ENCODE assay signal across 12 mouse cellular contexts in the genomic region with DNA sequence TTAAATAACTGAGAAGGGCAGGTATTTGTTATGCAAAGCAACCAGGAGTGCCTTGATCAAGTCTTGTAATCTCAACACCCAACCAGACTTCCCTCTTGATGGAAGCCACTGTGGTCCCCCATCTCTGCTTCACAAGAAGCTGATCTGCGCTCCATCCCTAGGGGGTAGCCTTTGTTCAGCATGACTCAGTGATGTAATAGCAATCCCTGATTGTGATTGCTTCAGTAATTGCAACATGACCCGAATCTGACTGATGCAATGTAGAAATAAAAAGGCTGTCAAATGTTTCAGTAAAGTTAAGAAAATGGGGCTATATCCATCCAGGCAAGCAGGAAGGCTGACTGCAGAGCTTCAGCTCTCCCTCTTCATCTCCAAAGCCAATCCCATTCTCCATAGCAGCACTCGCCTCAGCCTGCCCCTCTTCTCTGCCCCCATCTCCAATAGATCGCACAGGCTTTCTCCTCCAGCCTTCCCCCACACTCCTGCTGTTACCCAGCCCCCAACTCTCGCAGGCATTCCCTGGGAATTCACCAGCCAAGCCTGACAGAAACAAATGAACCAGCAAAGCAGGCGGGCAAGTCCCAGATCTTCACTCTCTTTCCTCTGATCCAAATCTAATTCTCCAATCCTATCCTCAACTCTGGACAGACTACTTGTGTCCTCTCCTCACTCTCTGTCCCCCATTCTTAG. TPM values are rescaled to one million over a fixed set of nuclear protein-coding genes. Genes with fewer than 3 reads are reported as not detected.
DNase-seq lines count a peak whose midpoint lies in the region; ATAC-seq and TF ChIP-seq lines count a peak whose summit lies in the region.
"Had no signal": no experiment of that assay in that cellular context is flagged by ENCODE, and none has a peak within 500 bp of the region (broad histone marks: within the 10 kb centered on the region; RNA-seq: fewer than 3 reads in every experiment).

No protein-coding gene starts in this region.

- ATAC-seq in hindbrain, embryonic 11.5 days (ENCODE audit: low FRiP score) = no peak
- no peak for ATAC-seq in hindbrain, embryonic 14.5 days (ENCODE audit: low FRiP score)
- no peak for ATAC-seq in stomach, embryonic 16.5 days (ENCODE audit: insufficient read depth, low FRiP score)
- ATAC-seq in stomach, postnatal 0 days (ENCODE audit: low FRiP score, low TSS enrichment) = no peak
- ATAC-seq in hindbrain, embryonic 12.5 days (ENCODE audit: low FRiP score) = no peak
- no peak for ATAC-seq in intestine, embryonic 15.5 days

- no peak overlapping the region for H3K9ac ChIP-seq in hindbrain, embryonic 11.5 days (ENCODE audit: low read depth, low read length)
- H3K9ac ChIP-seq in hindbrain, embryonic 14.5 days = no peak overlapping the region
- H3K9ac ChIP-seq in stomach, embryonic 16.5 days (ENCODE audit: low read length) = no peak overlapping the region
- no peak overlapping the region for H3K9ac ChIP-seq in stomach, postnatal 0 days (ENCODE audit: low read length)
- no peak overlapping the region for H3K9ac ChIP-seq in hindbrain, embryonic 12.5 days
- H3K9ac ChIP-seq in intestine, embryonic 15.5 days = no peak overlapping the region
- H3K9ac ChIP-seq: heart, embryonic 15.5 days had no signal

- H3K36me3 ChIP-seq in hindbrain, embryonic 11.5 days (ENCODE audit: control insufficient read depth, insufficient read depth, low read length) = no peaks in the 10 kb centered on the region
- H3K36me3 ChIP-seq in hindbrain, embryonic 14.5 days (replicated peaks; ENCODE audit: control insufficient read depth, insufficient read depth) = no peaks in the 10 kb centered on the region
- no peaks in the 10 kb centered on the region for H3K36me3 ChIP-seq in stomach, embryonic 16.5 days (ENCODE audit: control insufficient read depth, insufficient read depth, low read length)
- no peaks in the 10 kb centered on the region for H3K36me3 ChIP-seq in stomach, postnatal 0 days (ENCODE audit: control insufficient read depth, insufficient read depth, low read length)
- no peaks in the 10 kb centered on the region for H3K36me3 ChIP-seq in hindbrain, embryonic 12.5 days
- H3K36me3 ChIP-seq in intestine, embryonic 15.5 days = no peaks in the 10 kb centered on the region
- H3K36me3 ChIP-seq: heart, embryonic 15.5 days had no signal

- TF ChIP-seq CTCF in stomach, postnatal 0 days (IDR thresholded peaks at IDR 0.05; ENCODE audit: low read depth) = no peak

- 18% methylated on average over 6 of the region's 6 CpGs for WGBS in hindbrain, embryonic 11.5 days
- 13% methylated on average over 6 of the region's 6 CpGs for WGBS in hindbrain, embryonic 14.5 days
- 44% methylated on average over 6 of the region's 6 CpGs for WGBS in stomach, embryonic 16.5 days
- 50% methylated on average over 6 of the region's 6 CpGs for WGBS in stomach, postnatal 0 days
- 15% methylated on average over 6 of the region's 6 CpGs for WGBS in hindbrain, embryonic 12.5 days
- WGBS in intestine, embryonic 15.5 days = 56% methylated on average over 6 of the region's 6 CpGs

- no peaks in the 10 kb centered on the region for H3K27me3 ChIP-seq in hindbrain, embryonic 11.5 days (ENCODE audit: control insufficient read depth, insufficient read depth, low read length)
- no peaks in the 10 kb centered on the region for H3K27me3 ChIP-seq in hindbrain, embryonic 14.5 days (ENCODE audit: control insufficient read depth, insufficient read depth, low read length)
- H3K27me3 ChIP-seq in stomach, embryonic 16.5 days (ENCODE audit: control insufficient read depth, insufficient read depth, low read length) = no peaks in the 10 kb centered on the region
- no peaks in the 10 kb centered on the region for H3K27me3 ChIP-seq in stomach, postnatal 0 days (ENCODE audit: control insufficient read depth, insufficient read depth, low read length)
- H3K27me3 ChIP-seq in hindbrain, embryonic 12.5 days = no peaks in the 10 kb centered on the region
- H3K27me3 ChIP-seq in intestine, embryonic 15.5 days (replicated peaks) = no peaks in the 10 kb centered on the region
- H3K27me3 ChIP-seq: heart, embryonic 15.5 days had no signal

- peak overlapping the region; percentile 51; the same call in 1 of the 2 replicates for H3K27ac ChIP-seq in hindbrain, embryonic 11.5 days (ENCODE audit: low read depth, low read length)
- no peak overlapping the region for H3K27ac ChIP-seq in hindbrain, embryonic 14.5 days
- peak overlapping the region; percentile 19; the same call in 1 of the 2 replicates for H3K27ac ChIP-seq in stomach, embryonic 16.5 days (ENCODE audit: low read length)
- H3K27ac ChIP-seq in stomach, postnatal 0 days (replicated peaks) = no peak overlapping the region
- peak overlapping the region; percentile 46 for H3K27ac ChIP-seq in hindbrain, embryonic 12.5 days
- H3K27ac ChIP-seq in intestine, embryonic 15.5 days = no peak overlapping the region
- H3K27ac ChIP-seq: heart, embryonic 15.5 days; left cerebral cortex, adult 2 months had no signal

- DNase-seq in hindbrain, embryonic 11.5 days (ENCODE audit: low spot score) = peak; percentile 43
- DNase-seq in hindbrain, embryonic 14.5 days (ENCODE audit: low spot score) = no peak
- DNase-seq in stomach, postnatal 0 days (ENCODE audit: low spot score) = no peak
- no peak for DNase-seq in thymus, adult 18-20 months
- DNase-seq in cerebellum, postnatal 10 days = no peak
- DNase-seq: lung, postnatal 4 days had no signal

- H3K4me3 ChIP-seq in hindbrain, embryonic 11.5 days (ENCODE audit: low read depth, low read length) = no peak overlapping the region
- no peak overlapping the region for H3K4me3 ChIP-seq in hindbrain, embryonic 14.5 days (replicated peaks; ENCODE audit: low read length)
- H3K4me3 ChIP-seq in stomach, embryonic 16.5 days (replicated peaks; ENCODE audit: low read length) = no peak overlapping the region
- H3K4me3 ChIP-seq in stomach, postnatal 0 days (ENCODE audit: low read depth, low read length) = no peak overlapping the region
- H3K4me3 ChIP-seq in hindbrain, embryonic 12.5 days = no peak overlapping the region
- no peak overlapping the region for H3K4me3 ChIP-seq in intestine, embryonic 15.5 days (replicated peaks)
- H3K4me3 ChIP-seq: erythroblast, embryonic 14.5 days; heart, embryonic 15.5 days; left cerebral cortex, adult 2 months had no signal

- no peaks in the 10 kb centered on the region for H3K9me3 ChIP-seq in hindbrain, embryonic 11.5 days (ENCODE audit: control insufficient read depth, low read length)
- no peaks in the 10 kb centered on the region; the same call in 1 of the 2 replicates for H3K9me3 ChIP-seq in hindbrain, embryonic 14.5 days (ENCODE audit: control insufficient read depth, low read length)
- no peaks in the 10 kb centered on the region for H3K9me3 ChIP-seq in stomach, embryonic 16.5 days (replicated peaks; ENCODE audit: control insufficient read depth, low read length)
- no peaks in the 10 kb centered on the region for H3K9me3 ChIP-seq in stomach, postnatal 0 days (ENCODE audit: control insufficient read depth, low read length)
- H3K9me3 ChIP-seq in hindbrain, embryonic 12.5 days (replicated peaks) = no peaks in the 10 kb centered on the region
- no peaks in the 10 kb centered on the region for H3K9me3 ChIP-seq in intestine, embryonic 15.5 days
- H3K9me3 ChIP-seq: heart, embryonic 15.5 days had no signal

- no peaks in the 10 kb centered on the region for H3K4me1 ChIP-seq in hindbrain, embryonic 11.5 days (replicated peaks; ENCODE audit: control insufficient read depth, insufficient read depth, low read length)
- peaks cover 23% of the 10 kb centered on the region for H3K4me1 ChIP-seq in hindbrain, embryonic 14.5 days (replicated peaks; ENCODE audit: control insufficient read depth, insufficient read depth, low read length)
- 0 out of 2 replicates have a peak, but pooled peaks cover 5% of the 10 kb centered on the region for H3K4me1 ChIP-seq in stomach, embryonic 16.5 days (ENCODE audit: control insufficient read depth, insufficient read depth, low read length)
- H3K4me1 ChIP-seq in stomach, postnatal 0 days (replicated peaks; ENCODE audit: control insufficient read depth, insufficient read depth) = no peaks in the 10 kb centered on the region
- H3K4me1 ChIP-seq in hindbrain, embryonic 12.5 days = peaks cover 27% of the 10 kb centered on the region
- H3K4me1 ChIP-seq in intestine, embryonic 15.5 days (replicated peaks) = peaks cover 9% of the 10 kb centered on the region; the same call in 1 of the 2 replicates

- H3K4me2 ChIP-seq in hindbrain, embryonic 11.5 days (replicated peaks; ENCODE audit: low read depth, low read length) = no peak overlapping the region
- H3K4me2 ChIP-seq in hindbrain, embryonic 14.5 days (replicated peaks) = no peak overlapping the region
- no peak overlapping the region for H3K4me2 ChIP-seq in stomach, embryonic 16.5 days (ENCODE audit: low read depth, low read length)
- no peak overlapping the region for H3K4me2 ChIP-seq in stomach, postnatal 0 days (replicated peaks; ENCODE audit: low read depth)
- H3K4me2 ChIP-seq in hindbrain, embryonic 12.5 days (replicated peaks) = no peak overlapping the region
- H3K4me2 ChIP-seq in intestine, embryonic 15.5 days (replicated peaks) = no peak overlapping the region
- H3K4me2 ChIP-seq: heart, embryonic 15.5 days had no signal

- no peak for TF ChIP-seq EP300 in stomach, postnatal 0 days (optimal IDR thresholded peaks at IDR 0.05)

RNA-seq across cellular contexts. Expression of a gene that starts 30.7 kb away (rescaled TPM):
- polyA plus RNA-seq in hindbrain, embryonic 11.5 days (2014; fragmentation: Nextera tagmentation; extraction: Ambion mirVana) = 54.1 and 73.7 TPM in 2 replicates
- polyA plus RNA-seq in hindbrain, embryonic 14.5 days (2014; fragmentation: Nextera tagmentation; extraction: Ambion mirVana) = 42.8 and 49.7 TPM in 2 replicates
- polyA plus RNA-seq in stomach, embryonic 16.5 days (2015; fragmentation: Nextera tagmentation; extraction: Ambion mirVana) = 30.0 and 34.0 TPM in 2 replicates
- polyA plus RNA-seq in stomach, postnatal 0 days (2015; fragmentation: Nextera tagmentation; extraction: Ambion mirVana) = 8.4 and 9.5 TPM in 2 replicates
- 63.8 and 77.2 TPM in 2 replicates for polyA plus RNA-seq in hindbrain, embryonic 12.5 days (2016; fragmentation: Nextera tagmentation; extraction: Ambion mirVana)
- polyA plus RNA-seq in intestine, embryonic 15.5 days (2015; fragmentation: Nextera tagmentation; extraction: Ambion mirVana) = 24.1 and 25.4 TPM in 2 replicates

RNA-seq across cellular contexts. Expression of a gene that starts 59.9 kb away (rescaled TPM):
- polyA plus RNA-seq in hindbrain, embryonic 11.5 days (2014; fragmentation: Nextera tagmentation; extraction: Ambion mirVana) = 0.13 TPM in 1 of 2 replicates, not detected in the other
- polyA plus RNA-seq in hindbrain, embryonic 14.5 days (2014; fragmentation: Nextera tagmentation; extraction: Ambion mirVana) = not detected in 2 replicates
- not detected in 2 replicates for polyA plus RNA-seq in stomach, embryonic 16.5 days (2015; fragmentation: Nextera tagmentation; extraction: Ambion mirVana)
- 0.05 TPM in 1 of 2 replicates, not detected in the other for polyA plus RNA-seq in stomach, postnatal 0 days (2015; fragmentation: Nextera tagmentation; extraction: Ambion mirVana)
- polyA plus RNA-seq in hindbrain, embryonic 12.5 days (2016; fragmentation: Nextera tagmentation; extraction: Ambion mirVana) = not detected in 2 replicates
- 0.19 TPM in 1 of 2 replicates, not detected in the other for polyA plus RNA-seq in intestine, embryonic 15.5 days (2015; fragmentation: Nextera tagmentation; extraction: Ambion mirVana)
- polyA plus RNA-seq: erythroblast, embryonic 14.5 days; heart, embryonic 15.5 days had no signal

Comparison
In these comparisons a context has a peak if more than half of its experiments do, and no peak if none do; other contexts are left out.
1. H3K27ac ChIP-seq: peak in hindbrain, embryonic 11.5 days (single experiment), stomach, embryonic 16.5 days (single experiment) and hindbrain, embryonic 12.5 days (single experiment); none in hindbrain, embryonic 14.5 days (single experiment), stomach, postnatal 0 days (single experiment) and intestine, embryonic 15.5 days (single experiment).